ENCODE assay signal across 8 mouse cellular contexts in the genomic region with DNA sequence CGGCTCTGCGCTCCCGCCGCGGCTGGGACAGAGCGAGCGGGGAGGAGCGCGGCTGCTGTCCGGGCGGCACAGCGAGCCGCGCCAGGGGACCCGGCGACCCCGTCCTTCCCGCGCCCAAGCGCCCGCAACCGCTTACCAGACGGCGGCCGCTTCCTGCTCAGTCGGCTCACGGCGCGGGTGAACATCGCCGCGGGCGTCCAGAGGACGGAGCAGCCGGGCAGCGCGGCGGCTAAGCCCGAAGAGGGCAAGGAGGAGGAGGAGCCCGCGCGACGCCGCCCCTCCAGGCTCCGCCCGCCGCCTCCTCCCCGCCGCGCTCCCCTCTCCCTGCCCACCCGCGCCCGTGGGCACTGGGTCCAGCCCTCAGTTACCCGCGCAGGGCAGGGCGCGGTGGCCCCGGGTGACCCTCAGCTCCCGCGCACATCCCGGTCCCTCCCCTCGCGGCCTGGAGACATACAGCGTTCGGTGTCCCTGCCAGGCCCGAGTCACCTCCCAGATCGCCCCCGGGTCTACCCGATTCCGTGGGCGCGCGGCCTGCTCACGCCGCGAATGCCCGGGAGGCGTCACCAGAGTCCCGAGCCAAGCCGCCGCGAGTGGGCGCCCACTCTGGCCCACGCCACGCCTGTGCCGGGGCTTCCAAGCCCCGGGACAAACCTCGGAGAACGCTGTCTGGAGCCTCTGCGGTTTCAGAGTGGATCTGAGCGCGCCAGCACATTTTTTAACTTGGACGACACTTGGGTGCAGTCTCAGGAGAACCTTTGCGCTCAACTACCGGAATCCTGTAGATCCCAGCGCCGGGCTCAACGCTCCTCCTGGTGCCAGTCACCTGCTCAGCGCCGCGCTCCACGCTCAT. TPM values are rescaled to one million over a fixed set of nuclear protein-coding genes. Genes with fewer than 3 reads are reported as not detected.
DNase-seq lines count a peak whose midpoint lies in the region; ATAC-seq and TF ChIP-seq lines count a peak whose summit lies in the region.

A gene (minus strand): TSS at position 829 of the 850 bp plus-strand sequence.

- H3K36me3 ChIP-seq in hindbrain, embryonic 14.5 days (replicated peaks; ENCODE audit: control insufficient read depth, insufficient read depth): no peaks in the 10 kb centered on the region
- H3K36me3 ChIP-seq in macrophage (ENCODE audit: inconsistent target): no peaks in the 10 kb centered on the region

- 0 out of 2 replicates have a peak, but pooled peaks cover 5% of the 10 kb centered on the region for H3K4me1 ChIP-seq in hindbrain, embryonic 14.5 days (replicated peaks; ENCODE audit: control insufficient read depth, insufficient read depth, low read length)

- ATAC-seq in hindbrain, embryonic 14.5 days (ENCODE audit: low FRiP score): peak; percentile 73

- no peaks in the 10 kb centered on the region for H3K9me3 ChIP-seq in hindbrain, embryonic 14.5 days (ENCODE audit: control insufficient read depth, low read length)

- WGBS in hindbrain, embryonic 14.5 days: under 1% methylated on average over 79 of the region's 102 CpGs
- WGBS in macrophage (ENCODE audit: missing documents): under 1% methylated on average over 84 of the region's 102 CpGs

- H3K27ac ChIP-seq in hindbrain, embryonic 14.5 days: no peak within 1 kb of the TSS
- H3K27ac ChIP-seq in left cerebral cortex, adult 2 months: peak within 1 kb of the TSS; percentile 13
- peak within 1 kb of the TSS; percentile 37 for H3K27ac ChIP-seq in macrophage

- intact Hi-C loops in left cerebral cortex, adult 2 months (cut with DNase I): loop anchor here (5.0 kb wide), 1 partner anchor 171 kb away; a partner anchor contains a TSS

- peak; percentile 81 for DNase-seq in Muller cell, postnatal 12 days (ENCODE audit: inconsistent ontology term)
- DNase-seq in cerebellum, postnatal 14 days: peak; percentile 51 to 63
- DNase-seq in frontal cortex, postnatal 36 days (ENCODE audit: low spot score in 2 of 2): peak; percentile 48 to 51
- peak; percentile 40 for DNase-seq in hindbrain, embryonic 14.5 days (ENCODE audit: low spot score)
- peak; percentile 56 to 63 for DNase-seq in left cerebral cortex, adult 2 months (ENCODE audit: extremely low spot score in 1 of 2, low spot score in 2 of 2)
- peak; percentile 41 for DNase-seq in right cerebral cortex, adult 18-20 months
- DNase-seq in urinary bladder, postnatal 25 days (ENCODE audit: low spot score): peak; percentile 66

- peaks cover 46% of the 10 kb centered on the region for H3K79me2 ChIP-seq in macrophage (ENCODE audit: inconsistent target)

- H3K27me3 ChIP-seq in hindbrain, embryonic 14.5 days (ENCODE audit: control insufficient read depth, insufficient read depth, low read length): peaks cover 46% of the 10 kb centered on the region

- peak within 1 kb of the TSS; percentile 96 for H3K4me2 ChIP-seq in hindbrain, embryonic 14.5 days (replicated peaks)

- TF ChIP-seq CTCF in left cerebral cortex, adult 2 months (IDR thresholded peaks at IDR 0.05): no peak; the same call in none of the 2 replicates

- H3K4me3 ChIP-seq in hindbrain, embryonic 14.5 days (replicated peaks; ENCODE audit: low read length): peak within 1 kb of the TSS; percentile 58
- H3K4me3 ChIP-seq in left cerebral cortex, adult 2 months: peak within 1 kb of the TSS; percentile 51
- peak within 1 kb of the TSS; percentile 79 for H3K4me3 ChIP-seq in macrophage (ENCODE audit: inconsistent target)

- peak within 1 kb of the TSS; percentile 67 for H3K9ac ChIP-seq in hindbrain, embryonic 14.5 days

RNA-seq across cellular contexts. Expression of the gene that starts here (rescaled TPM):
- 56.7 and 56.9 TPM in 2 replicates for polyA plus RNA-seq in hindbrain, embryonic 14.5 days (2014; fragmentation: Nextera tagmentation; extraction: Ambion mirVana)
- total RNA-seq in left cerebral cortex, adult 2 months (2021): 10 to 100 TPM; 46.0 to 47.0 TPM
- 100 to 1,000 TPM in 5 of 26 experiments, 10 to 100 TPM in 21; 21.3 to 162 (median 50.2) TPM for total RNA-seq in macrophage (2018; cell fraction: chromatin; rRNA removed)
- total RNA-seq in macrophage (2018; cell fraction: cytosol; rRNA removed): 100 to 1,000 TPM; 149 to 501 (median 221) TPM
- total RNA-seq in macrophage (2018; cell fraction: nucleus; rRNA removed): 100 to 1,000 TPM in 3 of 26 experiments, 10 to 100 TPM in 23; 24.5 to 128 (median 54.6) TPM
- polyA plus RNA-seq in macrophage (2018): 269 to 404 TPM (median 315 TPM) in 3 replicates
